Mouse (Mus musculus) right cerebral cortex, postnatal 14 days (tissue): ENCODE measurements at regions not wholly inside any gene's neighbourhood (a gene's known extent, or its start where the extent isn't known, plus 50 kb on each side); places are given as distances from the start of the nearest gene placed in this dataset.
"Not testable (repeated sequence)": the region's sequence is repeated elsewhere in the genome, so short reads cannot be mapped to it uniquely, and the experiment has no call there.

Experiments
- DNase-seq: peaks from one replicate; pipeline ENCODE4 v3.0.0; 2022

- DNase-seq = no peak
These were observed 102.0 kb upstream of the Abca1 start for GRCm38 (mm10) chr4:53261556-53262140.

- DNase-seq = no peak
These were observed 99.3 kb upstream of the Abca1 start for GRCm38 (mm10) chr4:53258975-53259374.

- DNase-seq = no peak
These were observed 97.3 kb upstream of the Abca1 start for GRCm38 (mm10) chr4:53256996-53257395.

- DNase-seq = no peak
These were observed 94.8 kb upstream of the Abca1 start for GRCm38 (mm10) chr4:53254483-53254882.

- DNase-seq = peak; percentile 18
These were observed 94.0 kb upstream of the Abca1 start for GRCm38 (mm10) chr4:53253680-53254079.

GRCm38 (mm10) chr4:53250325-53250724 lies 90.6 kb upstream of the Abca1 start:
- no peak for DNase-seq

- DNase-seq = no peak
These were observed 86.5 kb upstream of the Abca1 start for GRCm38 (mm10) chr4:53246083-53246747.

GRCm38 (mm10) chr4:53245553-53245952 lies 85.9 kb upstream of the Abca1 start:
- no peak for DNase-seq

GRCm38 (mm10) chr4:53243473-53243872 lies 83.8 kb upstream of the Abca1 start:
- DNase-seq = not testable (repeated sequence)

- no peak for DNase-seq
These were observed 80.2 kb upstream of the Abca1 start for GRCm38 (mm10) chr4:53239856-53240255.

GRCm38 (mm10) chr4:53238314-53239259 lies 78.9 kb upstream of the Abca1 start:
- no peak for DNase-seq

- no peak for DNase-seq
These were observed 76.2 kb upstream of the Abca1 start for GRCm38 (mm10) chr4:53235870-53236269.

- no peak for DNase-seq
These were observed 72.7 kb upstream of the Abca1 start for GRCm38 (mm10) chr4:53232436-53232835.

GRCm38 (mm10) chr4:53231867-53232266 lies 72.2 kb upstream of the Abca1 start:
- DNase-seq = no peak

- DNase-seq = no peak
These were observed 71.4 kb upstream of the Abca1 start for GRCm38 (mm10) chr4:53231046-53231445.

- no peak for DNase-seq
These were observed 68.7 kb upstream of the Abca1 start for GRCm38 (mm10) chr4:53228444-53228843.

GRCm38 (mm10) chr4:53227771-53228170 lies 68.1 kb upstream of the Abca1 start:
- DNase-seq = no peak

GRCm38 (mm10) chr4:53227071-53227470 lies 67.4 kb upstream of the Abca1 start:
- no peak for DNase-seq

- no peak for DNase-seq
These were observed 66.7 kb upstream of the Abca1 start for GRCm38 (mm10) chr4:53226376-53226775.

GRCm38 (mm10) chr4:53223379-53223778 lies 63.7 kb upstream of the Abca1 start:
- no peak for DNase-seq

GRCm38 (mm10) chr4:53220809-53221208 lies 61.1 kb upstream of the Abca1 start:
- DNase-seq = no peak

- DNase-seq = peak; percentile 13
These were observed 59.7 kb upstream of the Abca1 start for GRCm38 (mm10) chr4:53219351-53219750.

- peak; percentile 41 for DNase-seq
These were observed 59.1 kb upstream of the Abca1 start for GRCm38 (mm10) chr4:53218752-53219151.

GRCm38 (mm10) chr4:53218291-53218640 lies 58.6 kb upstream of the Abca1 start:
- no peak for DNase-seq
